Mouse (Mus musculus) retina, postnatal 1 day (tissue): ENCODE results near the gene Dhx36.

Source experiments
- DNase-seq: peaks from one replicate; pipeline ENCODE4 v3.0.0-alpha.2; 2012

Gene Dhx36

DNA sequence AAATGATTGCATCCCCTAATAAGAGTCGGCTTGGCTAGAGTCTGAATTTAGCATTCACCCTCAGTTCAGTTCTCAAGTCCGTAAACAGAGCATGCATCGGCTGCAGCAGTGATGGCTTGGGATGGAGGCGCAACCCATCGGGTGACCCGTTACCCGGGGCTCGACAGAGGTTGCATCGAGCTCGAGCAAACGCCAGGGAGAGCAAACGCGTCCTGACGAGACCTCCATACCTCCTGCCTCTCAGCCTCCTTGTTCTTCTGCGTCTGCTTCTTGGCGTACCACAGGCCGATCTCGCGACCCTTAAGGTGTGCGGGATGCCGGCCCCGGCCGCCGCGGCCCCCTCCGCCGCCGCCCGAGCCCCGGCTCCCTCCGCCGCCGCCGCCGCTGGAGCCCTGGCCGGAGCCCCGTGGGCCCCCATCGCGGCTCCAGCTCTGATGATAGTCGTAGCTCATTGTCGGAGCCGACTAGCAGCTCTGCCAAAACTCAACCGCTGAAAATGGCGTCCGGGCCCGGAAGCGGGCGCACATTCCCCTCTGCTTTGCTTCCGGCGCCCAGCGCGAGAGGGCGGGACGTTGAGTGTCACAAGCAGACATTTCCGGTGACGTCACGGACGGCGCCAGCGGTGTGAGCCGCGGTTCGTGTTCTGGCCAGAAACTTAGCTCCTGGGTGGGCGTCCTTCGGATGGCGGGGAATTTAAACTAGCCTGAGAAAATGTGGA lies at the start of gene Dhx36:
TSS of gene Dhx36 (minus strand) at position 517 of the 718 bp plus-strand sequence.
- DNase-seq: peak; percentile 98

DNA sequence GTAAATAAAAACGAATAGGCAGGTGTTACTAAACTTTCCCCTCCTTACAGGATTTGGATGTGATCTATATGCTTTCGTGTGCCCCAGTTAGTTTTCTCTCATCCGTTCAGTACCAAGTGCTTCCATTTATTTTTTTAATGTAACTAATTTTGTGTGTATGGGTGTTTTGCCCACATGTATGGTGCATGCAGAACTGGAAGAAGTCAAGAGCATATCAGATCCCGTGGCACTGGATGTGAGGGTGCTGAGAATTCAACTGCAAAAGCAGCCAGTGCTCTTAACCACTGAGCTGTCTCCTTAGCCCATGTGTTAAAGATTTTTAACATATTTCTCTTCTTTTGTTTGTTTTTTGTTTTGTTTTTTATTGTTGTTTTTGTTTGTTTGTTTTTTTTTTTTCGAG lies 20.8 kb upstream of the Dhx36 start:
- no peak for DNase-seq

DNA sequence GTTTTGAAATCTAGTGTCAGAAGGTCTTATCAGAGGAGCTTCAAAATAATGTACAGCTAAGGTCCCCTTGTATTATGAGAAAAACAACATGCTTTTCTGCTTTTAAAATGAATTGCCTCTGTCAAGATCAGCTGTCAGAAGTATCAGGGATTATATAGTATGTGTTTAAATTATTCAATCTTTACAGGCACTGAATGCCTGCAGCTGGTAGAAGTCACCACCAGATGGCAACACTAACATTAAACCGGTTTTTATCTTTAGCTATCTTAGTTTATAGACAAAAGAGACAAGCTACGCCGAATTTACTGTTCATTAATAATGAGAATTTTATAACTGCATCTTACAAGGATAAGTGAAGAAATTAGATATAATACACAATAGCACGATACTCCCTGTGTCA lies 20.4 kb upstream of the Dhx36 start:
- DNase-seq: peak; percentile 44

DNA sequence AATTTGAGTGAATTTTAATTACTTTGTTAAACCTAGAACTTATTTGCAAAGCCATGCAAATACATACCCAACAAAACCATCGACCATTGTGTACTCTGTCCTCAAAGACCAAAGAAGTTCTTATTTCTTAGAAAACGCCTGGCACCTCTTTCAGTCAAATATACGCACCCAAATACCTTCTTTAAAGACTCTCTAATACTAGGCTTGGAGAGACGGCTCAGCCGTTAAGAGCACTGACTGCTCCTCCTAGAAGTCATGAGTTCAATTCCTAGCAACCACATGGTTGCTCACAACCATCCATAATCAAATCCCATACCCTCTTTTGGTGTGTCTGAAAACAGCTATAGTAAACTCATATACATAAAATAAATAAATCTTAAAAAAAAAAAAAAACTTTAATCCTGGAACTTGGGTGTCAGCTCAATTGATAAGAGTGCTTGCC lies 423 bp upstream of the Dhx36 start:
- no peak for DNase-seq

- DNase-seq: no peak
These were observed 1.5 kb downstream of the Dhx36 start for GRCm38 (mm10) chr3:62505166-62505900.

GRCm38 (mm10) chr3:62499327-62499726 lies 7.5 kb downstream of the Dhx36 start:
- no peak for DNase-seq

GRCm38 (mm10) chr3:62492568-62492967 lies 14.2 kb downstream of the Dhx36 start:
- DNase-seq: no peak

- DNase-seq: no peak
These were observed 22.5 kb downstream of the Dhx36 start for GRCm38 (mm10) chr3:62484340-62484739.

DNA sequence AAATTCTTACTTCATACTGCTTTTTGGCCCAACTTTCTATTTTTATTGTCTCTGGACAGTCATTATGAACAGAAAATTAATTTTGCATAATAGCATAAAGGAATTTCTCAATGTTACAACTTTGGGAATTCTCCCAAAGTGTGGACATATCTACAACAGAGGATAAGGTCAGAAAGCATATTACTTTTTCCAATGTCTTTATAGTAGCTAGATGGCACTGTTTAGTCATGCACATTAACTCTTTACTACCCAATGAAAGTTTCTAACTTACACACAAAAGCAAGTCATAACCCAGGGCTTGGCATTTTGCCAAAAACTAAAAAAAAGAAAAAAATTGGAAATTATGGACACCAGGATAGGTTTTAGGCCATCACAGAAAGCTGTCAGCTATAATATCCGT lies 36.6 kb downstream of the Dhx36 start:
- no peak for DNase-seq

DNA sequence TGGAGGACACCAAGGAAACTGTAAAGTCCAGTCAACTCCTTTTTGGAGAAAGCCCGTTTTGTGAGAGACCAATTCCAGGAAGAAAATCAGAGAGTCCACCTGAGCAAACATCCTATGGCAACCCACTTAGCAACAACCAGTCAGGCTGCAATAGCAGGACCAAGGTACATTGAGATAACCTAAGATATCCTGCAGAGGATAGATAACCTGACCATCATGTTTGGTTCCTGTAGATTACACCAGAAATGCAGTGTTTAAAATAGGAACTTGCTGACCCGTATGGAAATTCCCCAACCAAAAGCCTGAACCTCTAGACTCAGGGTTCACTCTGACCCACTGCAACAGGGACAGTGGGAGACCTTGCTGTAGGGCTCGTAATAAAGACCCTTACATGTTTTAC lies 42.5 kb downstream of the Dhx36 start:
- no peak for DNase-seq

GRCm38 (mm10) chr3:62459483-62459882 lies 47.3 kb downstream of the Dhx36 start:
- DNase-seq: no peak

DNA sequence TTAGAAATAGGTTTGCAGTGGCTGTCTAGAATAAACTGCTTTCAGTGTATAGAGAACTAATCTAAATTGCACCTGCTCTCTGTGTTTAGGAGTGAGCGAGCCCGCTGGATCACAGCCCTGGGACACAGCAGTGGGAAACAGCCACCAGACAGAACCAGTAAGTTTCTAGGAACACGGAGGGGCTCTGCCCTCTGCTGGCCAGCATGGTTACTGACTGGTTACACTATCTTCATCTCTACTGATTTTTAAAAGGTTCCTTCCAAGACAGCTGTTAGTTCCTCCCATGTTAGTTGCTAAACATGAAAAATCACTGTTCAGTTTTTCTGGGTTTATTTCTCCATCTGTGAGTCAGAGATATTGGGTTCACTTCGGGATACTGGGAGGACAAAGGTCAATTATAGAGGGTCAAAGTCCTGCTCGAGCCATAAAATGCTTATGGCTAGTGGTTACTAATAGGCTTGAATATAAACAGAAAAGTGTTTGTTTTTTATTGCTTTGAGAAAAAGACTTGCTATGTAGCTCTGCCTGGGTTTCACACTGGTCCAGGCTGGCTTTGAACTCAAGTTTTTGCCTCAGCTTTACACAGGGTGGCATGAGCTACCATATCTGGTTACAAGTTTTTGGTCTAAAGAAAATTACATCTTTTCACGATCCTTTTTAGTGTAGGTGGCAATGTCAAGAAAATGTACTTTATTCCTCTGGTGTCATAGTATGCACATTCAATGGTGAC lies 48.4 kb downstream of the Dhx36 start:
- peak; percentile 74 for DNase-seq

- peak; percentile 16 for DNase-seq
These were observed 51.0 kb downstream of the Dhx36 start for GRCm38 (mm10) chr3:62455854-62456253.

- peak; percentile 85 for DNase-seq
These were observed 52.7 kb downstream of the Dhx36 start for GRCm38 (mm10) chr3:62454096-62454495.

DNA sequence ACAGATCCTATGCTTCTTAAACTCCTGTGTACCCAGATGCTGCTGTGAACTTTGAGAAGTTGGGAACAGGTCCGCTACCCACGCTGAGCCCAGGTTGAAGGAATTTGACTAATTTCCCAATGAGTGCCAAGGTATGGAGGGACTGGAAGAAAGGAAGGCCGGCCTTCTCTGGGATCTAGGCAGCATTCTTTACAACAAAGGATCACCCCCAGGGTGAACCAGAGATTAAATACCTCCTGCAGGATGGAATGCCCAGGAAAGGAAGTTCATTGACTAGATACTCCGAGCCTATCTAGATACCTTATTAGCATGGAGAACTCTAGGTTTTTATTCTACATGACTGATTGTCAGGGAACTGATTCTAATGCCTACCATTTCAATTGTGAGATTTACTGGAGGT lies 53.8 kb downstream of the Dhx36 start:
- no peak for DNase-seq

- DNase-seq: no peak
These were observed 56.8 kb downstream of the Dhx36 start for GRCm38 (mm10) chr3:62449871-62450496.

- no peak for DNase-seq
These were observed 59.7 kb downstream of the Dhx36 start for GRCm38 (mm10) chr3:62447151-62447550.

DNA sequence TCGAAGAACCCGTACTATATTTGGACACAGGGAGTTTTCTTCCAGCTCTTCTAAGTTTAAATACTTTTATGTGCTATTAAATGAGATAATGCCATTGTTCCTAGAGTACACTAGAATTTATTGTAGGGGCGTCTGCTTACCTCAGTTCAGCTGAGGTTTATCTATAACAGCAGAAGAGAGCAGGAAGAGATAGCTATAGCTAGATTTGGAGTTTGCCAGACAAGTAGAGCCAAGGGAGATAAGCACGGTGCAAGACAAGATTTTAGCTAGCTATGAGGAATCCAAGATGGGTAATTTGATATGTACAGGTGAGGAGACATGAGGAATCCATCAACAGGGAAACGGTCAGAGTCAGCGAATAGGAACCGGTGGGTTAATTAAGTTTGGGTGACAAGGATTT lies 60.5 kb downstream of the Dhx36 start:
- no peak for DNase-seq

DNA sequence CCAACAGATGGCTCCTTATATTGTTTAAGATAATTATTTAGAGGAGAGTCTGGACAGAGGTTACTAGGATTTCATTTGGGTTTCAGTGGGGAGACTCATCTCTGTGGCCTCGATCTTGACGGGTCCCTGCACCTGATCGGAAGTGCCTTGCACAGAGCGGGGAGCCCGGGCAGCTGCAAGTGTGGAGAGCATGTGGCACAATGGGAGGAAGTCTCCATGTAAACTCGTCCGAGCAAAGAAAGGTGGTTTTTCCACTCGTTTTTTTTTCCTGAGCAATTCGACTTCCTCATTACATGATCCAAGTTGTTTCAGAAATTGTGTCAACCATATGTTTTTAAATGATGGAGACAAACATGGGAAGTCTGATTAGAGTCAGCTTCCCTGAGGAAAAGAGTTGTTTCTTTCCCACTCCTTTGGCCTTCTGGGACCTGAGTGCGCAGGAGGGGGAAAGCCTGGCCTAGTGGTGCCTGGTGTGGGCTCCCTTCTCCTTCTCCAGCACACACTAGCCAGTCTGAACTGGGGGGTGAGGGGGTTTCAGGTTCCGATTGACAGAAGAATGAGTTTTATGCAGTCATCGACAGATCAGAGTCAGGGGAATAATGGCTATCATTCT lies 63.1 kb downstream of the Dhx36 start:
- no peak for DNase-seq

DNA sequence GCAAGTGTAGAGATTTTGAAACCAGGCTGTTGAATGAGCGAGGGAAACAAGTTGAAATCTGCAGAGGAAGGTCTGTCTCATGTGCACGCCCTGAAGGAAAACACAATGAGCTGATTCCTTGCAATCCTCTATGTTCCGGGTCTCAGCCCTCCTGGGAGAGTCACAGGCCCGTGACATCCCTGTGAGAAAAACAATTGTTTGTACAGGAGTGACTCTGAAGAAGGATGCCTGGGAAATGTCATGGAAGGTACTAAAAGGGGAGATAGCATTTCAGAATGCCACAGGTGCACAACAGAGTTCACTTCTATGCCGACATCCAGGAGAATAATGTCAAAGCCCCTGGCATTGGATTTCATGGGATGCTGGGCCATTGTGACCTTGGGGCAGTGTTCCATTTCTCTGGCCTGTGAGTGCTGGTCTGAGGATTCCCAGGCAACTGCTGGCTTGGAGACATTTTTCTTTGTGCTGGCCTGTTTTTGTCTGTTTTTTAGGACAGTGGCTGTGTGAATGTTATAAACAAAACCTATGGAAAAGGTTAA lies 66.3 kb downstream of the Dhx36 start:
- no peak for DNase-seq

DNA sequence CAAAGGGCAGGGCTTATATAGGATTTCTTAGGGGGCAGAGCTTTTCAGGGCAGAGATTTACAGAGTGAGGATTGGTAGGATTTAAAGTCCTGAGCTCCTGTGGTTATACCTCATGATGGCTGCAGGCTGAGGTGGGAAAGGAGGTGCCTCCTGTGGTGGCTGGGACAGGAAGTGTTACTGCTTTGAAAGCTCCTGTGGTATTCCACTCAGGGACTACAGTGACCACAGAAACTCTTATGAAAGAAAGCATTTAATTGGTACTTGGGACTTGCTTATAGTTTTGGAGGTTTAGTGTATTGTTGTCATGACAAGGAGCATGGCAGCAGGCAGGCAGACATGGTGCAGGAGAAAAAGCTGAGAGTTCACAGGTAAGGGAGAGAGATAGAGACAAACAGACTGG lies 70.9 kb downstream of the Dhx36 start:
- no peak for DNase-seq

DNA sequence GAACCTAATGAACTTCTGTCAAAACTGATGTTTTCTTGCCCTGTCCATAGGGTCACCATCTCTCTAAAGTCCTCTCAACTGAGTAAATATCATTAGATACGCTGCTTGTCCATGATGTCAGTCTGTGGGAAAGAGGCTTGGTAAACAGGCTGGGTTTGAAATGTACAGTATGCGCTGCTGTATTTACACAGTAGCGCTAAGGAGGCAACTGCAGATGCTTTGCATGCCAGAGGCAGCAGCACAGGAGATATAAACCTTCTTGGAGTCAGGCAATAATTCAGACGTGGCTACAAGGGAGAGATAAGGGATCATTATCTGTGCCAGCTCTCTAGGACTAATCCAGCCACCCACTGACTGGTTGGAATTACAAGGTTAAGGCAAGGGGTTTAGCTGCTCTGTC lies 73.1 kb downstream of the Dhx36 start:
- DNase-seq: no peak
